Mouse (Mus musculus) bone marrow macrophage, adult 2 months (primary cell): Measurements from ENCODE around the gene Polr3e. TPM values are rescaled to one million over a fixed set of nuclear protein-coding genes. Genes with fewer than 3 reads are reported as not detected.
"Not testable (repeated sequence)": the region's sequence is repeated elsewhere in the genome, so short reads cannot be mapped to it uniquely, and the experiment has no call there.

ENCODE experiments used
- H3K27ac ChIP-seq: 2 replicates; pipeline ENCODE4 v1.5.1; 2012; ENCODE audit warnings: low read depth, low read length; ENCODE audit not compliant: insufficient read depth
- H3K4me1 ChIP-seq: 2 replicates; pipeline ENCODE4 v1.6.1; 2012; ENCODE audit warnings: low read length; ENCODE audit not compliant: control insufficient read depth, insufficient read depth
- H3K4me3 ChIP-seq: 2 replicates; pipeline ENCODE4 v1.5.1; 2012; ENCODE audit warnings: mild to moderate bottlenecking, low read length, moderate library complexity; ENCODE audit not compliant: insufficient read depth
- CTCF ChIP-seq: IDR thresholded peaks from 2 replicates; pipeline ENCODE4 v1.5.1; 2012; ENCODE audit warnings: low read depth, mild to moderate bottlenecking, low read length, moderate library complexity
- POLR2A ChIP-seq: IDR thresholded peaks from 2 replicates; pipeline ENCODE4 v1.6.1; 2012; ENCODE audit warnings: mild to moderate bottlenecking, low read depth, low read length, borderline replicate concordance
- polyA plus RNA-seq: library from polyadenylated mRNA; stranded (reverse); fragments of >200 nt; gene quantifications from 2 replicates; pipeline ENCODE4 v1.2.4, GENCODE M21; 2012; ENCODE audit not compliant: missing spikeins, insufficient read depth, insufficient read length

The Polr3e gene
- polyA plus RNA-seq, 1 experiment: 9.3 TPM

GRCm38 (mm10) chr7:120940343-120940742, 22.8 kb downstream of the Polr3e start:
- Histone ChIP-seq H3K4me3 (no peak overlapping the region), H3K4me1 (no peaks in the 10 kb centered on the region), H3K27ac (no peak overlapping the region)
- TF ChIP-seq POLR2A (no peak), CTCF (no peak)

- Histone ChIP-seq H3K4me3 (no peak overlapping the region), H3K27ac (no peak overlapping the region), H3K4me1 (no peaks in the 10 kb centered on the region)
- TF ChIP-seq CTCF (no peak), POLR2A (no peak)
Measured at GRCm38 (mm10) chr7:120941214-120941613, 23.7 kb downstream of the Polr3e start.

- no peak for TF ChIP-seq CTCF
- TF ChIP-seq POLR2A: no peak
- Histone ChIP-seq H3K27ac (no peak overlapping the region), H3K4me1 (peaks cover 4% of the 10 kb centered on the region; the same call in 1 of the 2 replicates), H3K4me3 (no peak overlapping the region)
Measured at GRCm38 (mm10) chr7:120942506-120942905, 25.0 kb downstream of the Polr3e start.

GRCm38 (mm10) chr7:120943936-120944509, 26.5 kb downstream of the Polr3e start:
- no peak overlapping the region for H3K4me3 ChIP-seq
- no peak for TF ChIP-seq POLR2A
- no peak for TF ChIP-seq CTCF
- H3K4me1 ChIP-seq: peaks cover 12% of the 10 kb centered on the region

GRCm38 (mm10) chr7:120953591-120953990, 36.0 kb downstream of the Polr3e start:
- not testable (repeated sequence) for H3K27ac ChIP-seq, H3K4me3 ChIP-seq, H3K4me1 ChIP-seq

More at GRCm38 (mm10) chr7:120943936-120944509, 26.5 kb downstream of the Polr3e start:
- no peak overlapping the region for H3K27ac ChIP-seq

GRCm38 (mm10) chr7:120960116-120960515, 42.6 kb downstream of the Polr3e start:
- TF ChIP-seq POLR2A (no peak), CTCF (no peak)
- Histone ChIP-seq H3K4me1 (peaks cover 12% of the 10 kb centered on the region), H3K4me3 (no peak overlapping the region), H3K27ac (no peak overlapping the region)

- peaks cover 12% of the 10 kb centered on the region for H3K4me1 ChIP-seq
- no peak overlapping the region for H3K27ac ChIP-seq
- TF ChIP-seq CTCF (no peak), POLR2A (no peak)
- no peak overlapping the region for H3K4me3 ChIP-seq
Measured at GRCm38 (mm10) chr7:120960601-120961000, 43.1 kb downstream of the Polr3e start.

- TF ChIP-seq POLR2A (no peak), CTCF (no peak)
- no peak overlapping the region for H3K27ac ChIP-seq
Measured at GRCm38 (mm10) chr7:120961893-120962292, 44.3 kb downstream of the Polr3e start.

GRCm38 (mm10) chr7:120963126-120963525, 45.6 kb downstream of the Polr3e start:
- Histone ChIP-seq H3K4me1 (peaks cover 12% of the 10 kb centered on the region), H3K27ac (no peak overlapping the region), H3K4me3 (no peak overlapping the region)
- TF ChIP-seq POLR2A: no peak
- TF ChIP-seq CTCF: no peak

More at GRCm38 (mm10) chr7:120961893-120962292, 44.3 kb downstream of the Polr3e start:
- H3K4me3 ChIP-seq: no peak overlapping the region
- peaks cover 12% of the 10 kb centered on the region for H3K4me1 ChIP-seq

- Histone ChIP-seq H3K4me1 (peaks cover 14% of the 10 kb centered on the region), H3K4me3 (no peak overlapping the region)
Measured at GRCm38 (mm10) chr7:120969221-120969620, 51.7 kb downstream of the Polr3e start.

GRCm38 (mm10) chr7:120970112-120970511, 52.6 kb downstream of the Polr3e start:
- Histone ChIP-seq H3K27ac (no peak overlapping the region), H3K4me3 (no peak overlapping the region), H3K4me1 (peaks cover 20% of the 10 kb centered on the region)
- TF ChIP-seq CTCF (no peak), POLR2A (no peak)

More at GRCm38 (mm10) chr7:120969221-120969620, 51.7 kb downstream of the Polr3e start:
- H3K27ac ChIP-seq: no peak overlapping the region
- TF ChIP-seq POLR2A: no peak

- H3K27ac ChIP-seq, H3K4me3 ChIP-seq: not testable (repeated sequence)
- peaks cover 32% of the 10 kb centered on the region for H3K4me1 ChIP-seq
Measured at GRCm38 (mm10) chr7:120972471-120972870, 54.9 kb downstream of the Polr3e start.
